Mouse (Mus musculus): Measurements from ENCODE around the gene Camk2d. TPM values are rescaled to one million over a fixed set of nuclear protein-coding genes. Genes with fewer than 3 reads are reported as not detected.

The Camk2d gene
- total and polyA plus RNA-seq, 3 experiments: 66.1 to 80.4 (median 77.3) TPM

DNA sequence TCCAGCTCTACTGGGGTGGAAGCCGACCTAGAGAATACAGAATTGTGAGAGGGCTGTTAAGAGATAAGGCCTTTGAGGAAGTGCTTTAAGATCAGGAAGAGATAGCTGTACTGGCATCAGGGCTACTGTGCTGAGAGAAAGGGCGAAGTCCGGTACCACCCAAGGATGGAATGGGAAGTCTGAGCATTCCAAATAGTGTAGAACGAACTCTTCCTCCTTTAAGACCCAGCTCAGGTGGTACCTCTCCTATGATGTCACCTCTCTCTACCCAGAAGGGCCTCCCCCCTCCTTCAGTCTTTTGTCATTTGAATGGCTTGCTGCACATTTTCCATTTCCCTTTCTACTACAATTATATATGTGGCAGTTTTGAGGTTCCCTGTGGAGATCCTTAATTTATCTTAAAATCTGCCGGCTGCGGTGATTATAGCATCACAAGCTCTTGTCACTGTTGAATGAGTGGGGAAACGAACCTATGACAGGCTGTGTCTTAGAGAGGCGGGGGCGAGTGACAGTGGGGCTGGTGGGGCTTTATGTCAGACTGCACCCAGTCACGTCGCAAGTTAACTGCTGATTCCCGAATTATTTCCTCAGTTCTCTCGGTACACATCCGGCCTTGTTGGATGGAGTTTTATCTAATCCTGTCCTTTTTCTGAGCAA, 13.8 kb downstream of the Camk2d start (continued):
- TF ChIP-seq ETS1 (conservative IDR thresholded peaks at IDR 0.05; ENCODE audit: low read depth, low read length) (peak; percentile 86), HCFC1 (IDR thresholded peaks at IDR 0.05; ENCODE audit: low read depth, low read length) (0 out of 2 replicates have a peak, but pooled peaks have one; percentile 27), TCF12 (IDR thresholded peaks at IDR 0.05; ENCODE audit: low read depth, low read length) (peak; percentile 46; the same call in 1 of the 2 replicates), NRF1 (IDR thresholded peaks at IDR 0.05; ENCODE audit: low read depth, low read length) (no peak), JUND (conservative IDR thresholded peaks at IDR 0.05; ENCODE audit: low read depth, low read length) (peak; percentile 78; the same call in 1 of the 2 replicates), E2F4 (IDR thresholded peaks at IDR 0.05; ENCODE audit: insufficient replicate concordance, low read depth, low read length) (no peak), IRF4 (IDR thresholded peaks at IDR 0.05; ENCODE audit: low read depth, low read length) (peak; percentile 60; the same call in 1 of the 2 replicates), NELFE (IDR thresholded peaks at IDR 0.05; ENCODE audit: low read depth, low read length) (no peak)

- in situ Hi-C loops (cut with MboI; ENCODE audit: low pct_ligation_motif_present, low pct_unique_long_range_greater_than_20kb, low sequenced_read_pairs) (no loop called here), dilution Hi-C loops (cut with MboI; ENCODE audit: extremely low pct_ligation_motif_present, extremely low pct_unique_long_range_greater_than_20kb, low sequenced_read_pairs) (no loop called here)
- peak overlapping the region; percentile 15 to 28 (median 25) for H3K4me3 ChIP-seq (replicated peaks in 1 of 3; ENCODE audit: low read depth in 2 of 3, low read length in 2 of 3, poor library complexity in 1 of 3)
- DNase-seq (ENCODE audit: extremely low read depth): no peak
- TF ChIP-seq MYC (IDR thresholded peaks at IDR 0.05; ENCODE audit: low read depth, low read length) (no peak), NRF1 (IDR thresholded peaks at IDR 0.05; ENCODE audit: low read depth, low read length) (no peak), TCF12 (IDR thresholded peaks at IDR 0.05; ENCODE audit: low read depth, low read length) (0 out of 2 replicates have a peak, but pooled peaks have one; percentile 24), GABPA (IDR thresholded peaks at IDR 0.05; ENCODE audit: insufficient replicate concordance, low read depth, low read length) (no peak), CHD2 (IDR thresholded peaks at IDR 0.05; ENCODE audit: low read length) (no peak), BHLHE40 (IDR thresholded peaks at IDR 0.05; ENCODE audit: low read depth, low read length) (0 out of 2 replicates have a peak, but pooled peaks have one; percentile 10), JUND (conservative IDR thresholded peaks at IDR 0.05; ENCODE audit: low read depth, low read length) (no peak), MAFK (IDR thresholded peaks at IDR 0.05; ENCODE audit: insufficient replicate concordance, low read length) (no peak), ZMIZ1 (IDR thresholded peaks at IDR 0.05; ENCODE audit: low read depth, low read length) (no peak), IRF4 (IDR thresholded peaks at IDR 0.05; ENCODE audit: low read depth, low read length) (no peak)
- H3K9ac ChIP-seq (ENCODE audit: insufficient read depth, low read depth): peak overlapping the region; percentile 84
- no peaks in the 10 kb centered on the region for H3K27me3 ChIP-seq (replicated peaks)
- H3K4me2 ChIP-seq (ENCODE audit: insufficient read depth, low read depth, poor library complexity, severe bottlenecking): peak overlapping the region; percentile 72
- peaks cover 4 to 63% of the 10 kb centered on the region in 2 experiments; a peak in 3 of 4 replicates for H3K4me1 ChIP-seq (ENCODE audit: control insufficient read depth in 1 of 2, insufficient read depth in 2 of 2)
- H3K9me3 ChIP-seq (replicated peaks; ENCODE audit: low read length): peaks cover 5% of the 10 kb centered on the region
- H3K79me2 ChIP-seq (replicated peaks; ENCODE audit: control insufficient read depth, extremely low read depth, insufficient read depth, poor library complexity, severe bottlenecking): peaks cover 70% of the 10 kb centered on the region
- peaks cover 9 to 18% of the 10 kb centered on the region in 2 experiments for H3K36me3 ChIP-seq (replicated peaks in 1 of 2; ENCODE audit: control insufficient read depth in 1 of 2, insufficient read depth in 1 of 2, low read length in 1 of 2)
- H3K27ac ChIP-seq (ENCODE audit: insufficient read depth, low read depth): peak overlapping the region; percentile 67
Observed at GRCm38 (mm10) chr3:126611624-126612023, 15.5 kb downstream of the Camk2d start.

Data from CH12.LX (cell line).